9 mouse cellular contexts compared by ENCODE assay signal in genomic region chr8:94870003-94870402, GRCm38 (mm10). TPM values are rescaled to one million over a fixed set of nuclear protein-coding genes. Genes with fewer than 3 reads are reported as not detected.
DNase-seq lines count a peak whose midpoint lies in the region; ATAC-seq and TF ChIP-seq lines count a peak whose summit lies in the region.
"Had no signal": no experiment of that assay in that cellular context is flagged by ENCODE, and none has a peak within 500 bp of the region (broad histone marks: within the 10 kb centered on the region; RNA-seq: fewer than 3 reads in every experiment).

No protein-coding gene starts in this region.

- H3K4me1 ChIP-seq in neural tube, embryonic 11.5 days (ENCODE audit: control insufficient read depth, insufficient read depth, low read length) = peaks cover 9% of the 10 kb centered on the region
- H3K4me1 ChIP-seq in limb, embryonic 15.5 days = peaks cover 59% of the 10 kb centered on the region
- peaks cover 13% of the 10 kb centered on the region for H3K4me1 ChIP-seq in stomach, postnatal 0 days (replicated peaks; ENCODE audit: control insufficient read depth, insufficient read depth)

- ATAC-seq in neural tube, embryonic 11.5 days (ENCODE audit: insufficient read depth, low FRiP score, low TSS enrichment) = no peak
- ATAC-seq in limb, embryonic 15.5 days (ENCODE audit: insufficient number of reproducible peaks, low FRiP score, low TSS enrichment, low read depth) = no peak
- no peak for ATAC-seq in stomach, postnatal 0 days (ENCODE audit: low FRiP score, low TSS enrichment)

- H3K9ac ChIP-seq in neural tube, embryonic 11.5 days (ENCODE audit: low read length) = peak overlapping the region; percentile 3
- H3K9ac ChIP-seq in limb, embryonic 15.5 days = peak overlapping the region; percentile 42; the same call in 1 of the 2 replicates
- peak overlapping the region; percentile 61 for H3K9ac ChIP-seq in stomach, postnatal 0 days (ENCODE audit: low read length)
- H3K9ac ChIP-seq: liver, embryonic 14.5 days had no signal

- no peaks in the 10 kb centered on the region for H3K36me3 ChIP-seq in neural tube, embryonic 11.5 days (ENCODE audit: control insufficient read depth, insufficient read depth, low read length)
- H3K36me3 ChIP-seq in limb, embryonic 15.5 days = peaks cover 35% of the 10 kb centered on the region
- H3K36me3 ChIP-seq in stomach, postnatal 0 days (ENCODE audit: control insufficient read depth, insufficient read depth, low read length) = peaks cover 3% of the 10 kb centered on the region; the same call in 1 of the 2 replicates

- peak; percentile 91 for DNase-seq in heart, adult 11 months
- DNase-seq in heart, postnatal 14 days = no peak
- DNase-seq in neural tube, embryonic 11.5 days (ENCODE audit: low spot score) = no peak
- DNase-seq in neural tube, embryonic 10.5 days (ENCODE audit: extremely low spot score, low spot score) = no peak
- no peak for DNase-seq in stomach, postnatal 0 days (ENCODE audit: low spot score)
- no peak for DNase-seq in thymus, postnatal 36 days
- no peak for DNase-seq in cerebellum, adult 18-20 months

- 17% methylated on average over 4 of the region's 4 CpGs for WGBS in neural tube, embryonic 11.5 days
- WGBS in limb, embryonic 15.5 days = 45% methylated on average over 4 of the region's 4 CpGs
- 49% methylated on average over 4 of the region's 4 CpGs for WGBS in stomach, postnatal 0 days

- H3K27ac ChIP-seq in neural tube, embryonic 11.5 days (ENCODE audit: low read depth, low read length) = no peak overlapping the region
- H3K27ac ChIP-seq in limb, embryonic 15.5 days = no peak overlapping the region
- no peak overlapping the region for H3K27ac ChIP-seq in stomach, postnatal 0 days (replicated peaks)
- H3K27ac ChIP-seq: liver, embryonic 14.5 days had no signal

- no peak for TF ChIP-seq EP300 in stomach, postnatal 0 days (optimal IDR thresholded peaks at IDR 0.05)

- TF ChIP-seq CTCF in stomach, postnatal 0 days (IDR thresholded peaks at IDR 0.05; ENCODE audit: low read depth) = no peak

- H3K27me3 ChIP-seq in neural tube, embryonic 11.5 days (ENCODE audit: control insufficient read depth, insufficient read depth, low read length) = peaks cover 7% of the 10 kb centered on the region
- H3K27me3 ChIP-seq in limb, embryonic 15.5 days = 0 out of 2 replicates have a peak, but pooled peaks cover 8% of the 10 kb centered on the region
- H3K27me3 ChIP-seq in stomach, postnatal 0 days (ENCODE audit: control insufficient read depth, insufficient read depth, low read length) = no peaks in the 10 kb centered on the region

- peak overlapping the region; percentile 41 for H3K4me3 ChIP-seq in neural tube, embryonic 11.5 days (ENCODE audit: low read depth, low read length)
- peak overlapping the region; percentile 48 for H3K4me3 ChIP-seq in limb, embryonic 15.5 days
- H3K4me3 ChIP-seq in stomach, postnatal 0 days (ENCODE audit: low read depth, low read length) = no peak overlapping the region

- intact Hi-C loops in heart, postnatal 14 days (cut with DNase I) = no loop called here

- no peaks in the 10 kb centered on the region for H3K9me3 ChIP-seq in neural tube, embryonic 11.5 days (ENCODE audit: control insufficient read depth, low read length)
- H3K9me3 ChIP-seq in limb, embryonic 15.5 days = no peaks in the 10 kb centered on the region
- H3K9me3 ChIP-seq in stomach, postnatal 0 days (ENCODE audit: control insufficient read depth, low read length) = no peaks in the 10 kb centered on the region

- peak overlapping the region; percentile 66 for H3K4me2 ChIP-seq in neural tube, embryonic 11.5 days (ENCODE audit: low read depth)
- peak overlapping the region; percentile 78 for H3K4me2 ChIP-seq in limb, embryonic 15.5 days
- peak overlapping the region; percentile 85 for H3K4me2 ChIP-seq in stomach, postnatal 0 days (replicated peaks; ENCODE audit: low read depth)

RNA-seq across cellular contexts. Expression of gene Dok4, which starts 6.1 kb away (rescaled TPM):
- total RNA-seq in heart, postnatal 14 days (2021) = 10 to 100 TPM; 23.3 to 26.5 TPM
- polyA plus RNA-seq in neural tube, embryonic 11.5 days (2014; fragmentation: Nextera tagmentation; extraction: Ambion mirVana) = 16.3 and 18.5 TPM in 2 replicates
- polyA plus RNA-seq in limb, embryonic 15.5 days (2015; fragmentation: Nextera tagmentation; extraction: Ambion mirVana) = 28.2 and 32.1 TPM in 2 replicates
- 19.3 and 20.5 TPM in 2 replicates for polyA plus RNA-seq in stomach, postnatal 0 days (2015; fragmentation: Nextera tagmentation; extraction: Ambion mirVana)

RNA-seq across cellular contexts. Expression of gene Polr2c, which starts 12.8 kb away (rescaled TPM):
- total RNA-seq in heart, postnatal 14 days (2021) = 10 to 100 TPM; 65.4 to 65.8 TPM
- polyA plus RNA-seq in neural tube, embryonic 11.5 days (2014; fragmentation: Nextera tagmentation; extraction: Ambion mirVana) = 153 TPM in 2 replicates
- 121 and 122 TPM in 2 replicates for polyA plus RNA-seq in limb, embryonic 15.5 days (2015; fragmentation: Nextera tagmentation; extraction: Ambion mirVana)
- 70.4 and 72.7 TPM in 2 replicates for polyA plus RNA-seq in stomach, postnatal 0 days (2015; fragmentation: Nextera tagmentation; extraction: Ambion mirVana)

RNA-seq across cellular contexts. Expression of gene Ciapin1, which starts 31.8 kb away (rescaled TPM):
- 10 to 100 TPM; 76.8 to 92.4 TPM for total RNA-seq in heart, postnatal 14 days (2021)
- polyA plus RNA-seq in neural tube, embryonic 11.5 days (2014; fragmentation: Nextera tagmentation; extraction: Ambion mirVana) = 160 and 168 TPM in 2 replicates
- 81.8 and 82.8 TPM in 2 replicates for polyA plus RNA-seq in limb, embryonic 15.5 days (2015; fragmentation: Nextera tagmentation; extraction: Ambion mirVana)
- polyA plus RNA-seq in stomach, postnatal 0 days (2015; fragmentation: Nextera tagmentation; extraction: Ambion mirVana) = 58.8 and 61.7 TPM in 2 replicates

RNA-seq across cellular contexts. Expression of gene Coq9, which starts 31.9 kb away (rescaled TPM):
- total RNA-seq in heart, postnatal 14 days (2021) = 100 to 1,000 TPM; 400 to 427 TPM
- 54.0 and 59.3 TPM in 2 replicates for polyA plus RNA-seq in neural tube, embryonic 11.5 days (2014; fragmentation: Nextera tagmentation; extraction: Ambion mirVana)
- 74.6 and 81.5 TPM in 2 replicates for polyA plus RNA-seq in limb, embryonic 15.5 days (2015; fragmentation: Nextera tagmentation; extraction: Ambion mirVana)
- 62.3 and 66.7 TPM in 2 replicates for polyA plus RNA-seq in stomach, postnatal 0 days (2015; fragmentation: Nextera tagmentation; extraction: Ambion mirVana)

RNA-seq across cellular contexts. Expression of gene Ccdc102a, which starts 47.9 kb away (rescaled TPM):
- 10 to 100 TPM; 10.8 to 10.9 TPM for total RNA-seq in heart, postnatal 14 days (2021)
- 20.1 and 20.2 TPM in 2 replicates for polyA plus RNA-seq in neural tube, embryonic 11.5 days (2014; fragmentation: Nextera tagmentation; extraction: Ambion mirVana)
- 39.5 and 41.8 TPM in 2 replicates for polyA plus RNA-seq in limb, embryonic 15.5 days (2015; fragmentation: Nextera tagmentation; extraction: Ambion mirVana)
- polyA plus RNA-seq in stomach, postnatal 0 days (2015; fragmentation: Nextera tagmentation; extraction: Ambion mirVana) = 12.0 and 12.7 TPM in 2 replicates

Comparison
In these comparisons a context has a peak if more than half of its experiments do, and no peak if none do; other contexts are left out.
1. H3K9ac ChIP-seq: peak in every context shown above with its lines; median percentile 61 in stomach, postnatal 0 days; 42 in limb, embryonic 15.5 days; 3 in neural tube, embryonic 11.5 days.